In the genomic region with DNA sequence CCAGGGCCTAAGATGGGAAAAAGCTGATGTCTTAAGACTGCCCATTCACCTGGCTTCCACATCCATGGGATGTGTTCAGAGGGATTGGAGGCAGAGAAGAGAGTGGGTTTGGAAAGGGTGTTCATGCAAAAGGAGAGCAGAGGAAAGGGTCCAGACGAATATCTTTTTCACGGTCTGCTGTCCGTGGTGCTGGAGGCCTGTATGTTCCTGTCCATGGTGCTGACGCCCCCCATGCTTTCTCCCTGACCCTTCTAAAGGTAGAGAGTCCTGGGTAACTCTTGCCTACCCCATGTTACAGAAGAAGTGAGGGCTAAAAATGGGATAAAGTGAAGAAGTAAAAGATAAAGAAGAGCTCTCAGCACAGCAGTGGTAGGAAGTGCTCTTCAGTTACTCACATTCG, we compare ENCODE assay signal across 9 mouse cellular contexts. TPM values are rescaled to one million over a fixed set of nuclear protein-coding genes. Genes with fewer than 3 reads are reported as not detected.
DNase-seq lines count a peak whose midpoint lies in the region; ATAC-seq and TF ChIP-seq lines count a peak whose summit lies in the region.
"Had no signal": no experiment of that assay in that cellular context is flagged by ENCODE, and none has a peak within 500 bp of the region (broad histone marks: within the 10 kb centered on the region; RNA-seq: fewer than 3 reads in every experiment).

No protein-coding gene starts in this region.

- TF ChIP-seq POLR2A in lung, adult 2 months (IDR thresholded peaks at IDR 0.05; ENCODE audit: borderline replicate concordance, extremely low read depth, low read depth, low read length), result no peak

- WGBS in lung, postnatal 0 days, result 16% methylated on average over 5 of the region's 5 CpGs
- 14% methylated on average over 5 of the region's 5 CpGs for WGBS in lung, adult 2 months
- 17% methylated on average over 5 of the region's 5 CpGs for WGBS in hindbrain, postnatal 0 days

- H3K4me2 ChIP-seq in lung, postnatal 0 days (replicated peaks; ENCODE audit: low read depth, low read length), result no peak overlapping the region
- H3K4me2 ChIP-seq in hindbrain, postnatal 0 days (ENCODE audit: low read depth, low read length), result no peak overlapping the region

- no peak overlapping the region for H3K4me3 ChIP-seq in lung, postnatal 0 days (ENCODE audit: low read depth, low read length)
- H3K4me3 ChIP-seq in lung, adult 2 months (replicated peaks; ENCODE audit: extremely low read depth, low read depth, low read length), result no peak overlapping the region
- H3K4me3 ChIP-seq in hindbrain, postnatal 0 days (ENCODE audit: low read length), result no peak overlapping the region

- ATAC-seq in lung, postnatal 0 days, result no peak
- ATAC-seq in hindbrain, postnatal 0 days, result no peak

- H3K36me3 ChIP-seq in lung, postnatal 0 days (ENCODE audit: insufficient read depth, low read length), result no peaks in the 10 kb centered on the region
- no peaks in the 10 kb centered on the region for H3K36me3 ChIP-seq in splenic B cell, adult 2 months (ENCODE audit: control insufficient read depth, insufficient read depth, low read length, poor library complexity, severe bottlenecking)
- no peaks in the 10 kb centered on the region for H3K36me3 ChIP-seq in hindbrain, postnatal 0 days (ENCODE audit: insufficient read depth, low read length)

- no peaks in the 10 kb centered on the region for H3K27me3 ChIP-seq in lung, postnatal 0 days (replicated peaks; ENCODE audit: insufficient read depth, low read length)
- H3K27me3 ChIP-seq in splenic B cell, adult 2 months (ENCODE audit: control insufficient read depth, insufficient read depth, low read length, poor library complexity, severe bottlenecking), result no peaks in the 10 kb centered on the region
- no peaks in the 10 kb centered on the region for H3K27me3 ChIP-seq in hindbrain, postnatal 0 days (ENCODE audit: insufficient read depth, low read length)

- no peak overlapping the region for H3K27ac ChIP-seq in lung, postnatal 0 days (ENCODE audit: low read length)
- no peak overlapping the region for H3K27ac ChIP-seq in hindbrain, postnatal 0 days

- peak; percentile 55 for DNase-seq in adrenal gland, postnatal 10 days
- no peak for DNase-seq in adrenal gland, adult 2 months
- peak; percentile 11 for DNase-seq in lung, postnatal 0 days (ENCODE audit: low spot score)
- DNase-seq in lung, adult 2 months, result no peak
- peak; percentile 44 for DNase-seq in embryo, embryonic 11 days
- peak; percentile 30 for DNase-seq in splenic B cell, adult 2 months (ENCODE audit: low read depth, low spot score)
- DNase-seq in right cerebral cortex, postnatal 25 days, result no peak
- DNase-seq in hindbrain, postnatal 0 days (ENCODE audit: low spot score), result no peak
- DNase-seq: cerebellum, adult 9-10 months had no signal

- no peak for TF ChIP-seq EP300 in lung, postnatal 0 days (IDR thresholded peaks at IDR 0.05)

- no peaks in the 10 kb centered on the region for H3K9me3 ChIP-seq in lung, postnatal 0 days (ENCODE audit: low read length)
- H3K9me3 ChIP-seq in hindbrain, postnatal 0 days (ENCODE audit: low read length), result no peaks in the 10 kb centered on the region

- H3K9ac ChIP-seq in lung, postnatal 0 days (replicated peaks; ENCODE audit: low read depth), result no peak overlapping the region
- H3K9ac ChIP-seq in hindbrain, postnatal 0 days (replicated peaks; ENCODE audit: low read length), result no peak overlapping the region

- no peak for TF ChIP-seq CTCF in lung, postnatal 0 days (IDR thresholded peaks at IDR 0.05)
- TF ChIP-seq CTCF in lung, adult 2 months (IDR thresholded peaks at IDR 0.05; ENCODE audit: insufficient read depth, low read length), result no peak
- TF ChIP-seq CTCF in hindbrain, postnatal 0 days (IDR thresholded peaks at IDR 0.05; ENCODE audit: low read depth), result no peak

- no peaks in the 10 kb centered on the region for H3K4me1 ChIP-seq in lung, postnatal 0 days (ENCODE audit: insufficient read depth, low read depth, low read length)
- no peaks in the 10 kb centered on the region for H3K4me1 ChIP-seq in lung, adult 2 months (ENCODE audit: control insufficient read depth, insufficient read depth, low read length)
- no peaks in the 10 kb centered on the region for H3K4me1 ChIP-seq in hindbrain, postnatal 0 days (ENCODE audit: insufficient read depth, low read length)

RNA-seq across cellular contexts. Expression of a gene that starts 22.6 kb away (rescaled TPM):
- not detected for total RNA-seq in adrenal gland, postnatal 10 days (2021)
- not detected for total RNA-seq in adrenal gland, adult 2 months (2021)
- polyA plus RNA-seq in adrenal gland, adult 2 months (2012; rRNA removed), result not detected in 2 replicates
- polyA plus RNA-seq in lung, postnatal 0 days (2015; fragmentation: Nextera tagmentation; extraction: Ambion mirVana), result 0.08 and 0.11 TPM in 2 replicates
- polyA plus RNA-seq in lung, adult 2 months (2012; rRNA removed), result not detected in 2 replicates
- total RNA-seq in hindbrain, postnatal 0 days (2014; rRNA removed), result not detected in 2 replicates
- not detected in 2 replicates for polyA plus RNA-seq in hindbrain, postnatal 0 days (2015; fragmentation: Nextera tagmentation; extraction: Ambion mirVana)

RNA-seq across cellular contexts. Expression of a gene that starts 26.6 kb away (rescaled TPM):
- total RNA-seq in adrenal gland, postnatal 10 days (2021), result 10 to 100 TPM in 1 of 2 experiments, 1 to 10 TPM in 1; 9.9 to 24.7 TPM
- 1 to 10 TPM; 8.6 to 9.7 TPM for total RNA-seq in adrenal gland, adult 2 months (2021)
- polyA plus RNA-seq in adrenal gland, adult 2 months (2012; rRNA removed), result 2.6 and 4.4 TPM in 2 replicates
- polyA plus RNA-seq in lung, postnatal 0 days (2015; fragmentation: Nextera tagmentation; extraction: Ambion mirVana), result 0.86 and 0.98 TPM in 2 replicates
- polyA plus RNA-seq in lung, adult 2 months (2012; rRNA removed), result 6.6 and 9.4 TPM in 2 replicates
- 237 and 269 TPM in 2 replicates for total RNA-seq in hindbrain, postnatal 0 days (2014; rRNA removed)
- polyA plus RNA-seq in hindbrain, postnatal 0 days (2015; fragmentation: Nextera tagmentation; extraction: Ambion mirVana), result 57.4 and 73.8 TPM in 2 replicates

RNA-seq across cellular contexts. Expression of a gene that starts 44.6 kb away (rescaled TPM):
- 1 to 10 TPM; 5.1 to 5.9 TPM for total RNA-seq in adrenal gland, postnatal 10 days (2021)
- total RNA-seq in adrenal gland, adult 2 months (2021), result 1 to 10 TPM; 2.8 to 7.0 TPM
- 1.9 and 3.0 TPM in 2 replicates for polyA plus RNA-seq in adrenal gland, adult 2 months (2012; rRNA removed)
- polyA plus RNA-seq in lung, postnatal 0 days (2015; fragmentation: Nextera tagmentation; extraction: Ambion mirVana), result 0.20 and 0.32 TPM in 2 replicates
- 2.1 and 2.2 TPM in 2 replicates for polyA plus RNA-seq in lung, adult 2 months (2012; rRNA removed)
- total RNA-seq in hindbrain, postnatal 0 days (2014; rRNA removed), result 137 and 159 TPM in 2 replicates
- polyA plus RNA-seq in hindbrain, postnatal 0 days (2015; fragmentation: Nextera tagmentation; extraction: Ambion mirVana), result 3.4 and 3.5 TPM in 2 replicates

RNA-seq across cellular contexts. Expression of a gene that starts 52.3 kb away (rescaled TPM):
- total RNA-seq in adrenal gland, postnatal 10 days (2021), result 1 to 10 TPM; 7.9 to 9.2 TPM
- total RNA-seq in adrenal gland, adult 2 months (2021), result 1 to 10 TPM; 3.2 to 4.0 TPM
- polyA plus RNA-seq in adrenal gland, adult 2 months (2012; rRNA removed), result 9.9 and 11.1 TPM in 2 replicates
- polyA plus RNA-seq in lung, postnatal 0 days (2015; fragmentation: Nextera tagmentation; extraction: Ambion mirVana), result 1.9 and 2.3 TPM in 2 replicates
- 27.8 and 39.0 TPM in 2 replicates for polyA plus RNA-seq in lung, adult 2 months (2012; rRNA removed)
- 7.0 and 7.1 TPM in 2 replicates for total RNA-seq in hindbrain, postnatal 0 days (2014; rRNA removed)
- 1.6 and 1.7 TPM in 2 replicates for polyA plus RNA-seq in hindbrain, postnatal 0 days (2015; fragmentation: Nextera tagmentation; extraction: Ambion mirVana)

RNA-seq across cellular contexts. Expression of a gene that starts 52.4 kb away (rescaled TPM):
- 10 to 100 TPM; 86.5 to 99.0 TPM for total RNA-seq in adrenal gland, postnatal 10 days (2021)
- total RNA-seq in adrenal gland, adult 2 months (2021), result 10 to 100 TPM; 69.6 to 93.8 TPM
- 53.6 and 56.1 TPM in 2 replicates for polyA plus RNA-seq in adrenal gland, adult 2 months (2012; rRNA removed)
- 54.6 and 55.3 TPM in 2 replicates for polyA plus RNA-seq in lung, postnatal 0 days (2015; fragmentation: Nextera tagmentation; extraction: Ambion mirVana)
- polyA plus RNA-seq in lung, adult 2 months (2012; rRNA removed), result 33.3 and 42.6 TPM in 2 replicates
- total RNA-seq in hindbrain, postnatal 0 days (2014; rRNA removed), result 70.7 and 79.2 TPM in 2 replicates
- polyA plus RNA-seq in hindbrain, postnatal 0 days (2015; fragmentation: Nextera tagmentation; extraction: Ambion mirVana), result 102 and 104 TPM in 2 replicates

Comparison
In these comparisons a context has a peak if more than half of its experiments do, and no peak if none do; other contexts are left out.
1. DNase-seq: peak in adrenal gland, postnatal 10 days (single experiment), lung, postnatal 0 days (single experiment), embryo, embryonic 11 days (single experiment) and splenic B cell, adult 2 months (single experiment); none in adrenal gland, adult 2 months (single experiment), lung, adult 2 months (single experiment), right cerebral cortex, postnatal 25 days (single experiment) and hindbrain, postnatal 0 days (single experiment).